8 mouse cellular contexts compared by ENCODE assay signal in genomic region chr17:83953656-83954055, GRCm38 (mm10).
DNase-seq lines count a peak whose midpoint lies in the region; ATAC-seq and TF ChIP-seq lines count a peak whose summit lies in the region.

No protein-coding gene starts in this region.

- no peaks in the 10 kb centered on the region for H3K4me1 ChIP-seq in spleen, adult 2 months (ENCODE audit: control insufficient read depth, insufficient read depth, insufficient read length)
- H3K4me1 ChIP-seq in heart, postnatal 0 days (ENCODE audit: control insufficient read depth, insufficient read depth) = peaks cover 21% of the 10 kb centered on the region
- H3K4me1 ChIP-seq in limb, embryonic 13.5 days = peaks cover 73% of the 10 kb centered on the region

- no peak overlapping the region for H3K4me3 ChIP-seq in spleen, adult 2 months (ENCODE audit: extremely low read depth, insufficient read depth, insufficient read length)
- no peak overlapping the region for H3K4me3 ChIP-seq in heart, postnatal 0 days (ENCODE audit: low read depth, low read length)
- H3K4me3 ChIP-seq in limb, embryonic 13.5 days = no peak overlapping the region

- H3K27me3 ChIP-seq in spleen, adult 2 months (ENCODE audit: control insufficient read depth, insufficient read depth, low read length) = no peaks in the 10 kb centered on the region
- no peaks in the 10 kb centered on the region for H3K27me3 ChIP-seq in heart, postnatal 0 days (ENCODE audit: control insufficient read depth, insufficient read depth, low read length)
- H3K27me3 ChIP-seq in limb, embryonic 13.5 days = no peaks in the 10 kb centered on the region

- H3K36me3 ChIP-seq in spleen, adult 2 months (ENCODE audit: control insufficient read depth, insufficient read depth, low read length) = no peaks in the 10 kb centered on the region
- H3K36me3 ChIP-seq in heart, postnatal 0 days (replicated peaks; ENCODE audit: control insufficient read depth, insufficient read depth, low read length) = no peaks in the 10 kb centered on the region
- no peaks in the 10 kb centered on the region for H3K36me3 ChIP-seq in limb, embryonic 13.5 days

- no peaks in the 10 kb centered on the region for H3K9me3 ChIP-seq in heart, postnatal 0 days (replicated peaks; ENCODE audit: control insufficient read depth, low read length)
- no peaks in the 10 kb centered on the region for H3K9me3 ChIP-seq in limb, embryonic 13.5 days

- H3K4me2 ChIP-seq in heart, postnatal 0 days (ENCODE audit: low read depth, low read length) = no peak overlapping the region
- no peak overlapping the region for H3K4me2 ChIP-seq in limb, embryonic 13.5 days (replicated peaks)

- 74% methylated on average over 7 of the region's 7 CpGs for WGBS in spleen, adult 2 months
- WGBS in heart, postnatal 0 days = 59% methylated on average over 7 of the region's 7 CpGs
- 68% methylated on average over 7 of the region's 7 CpGs for WGBS in limb, embryonic 13.5 days

- H3K9ac ChIP-seq in heart, postnatal 0 days (replicated peaks; ENCODE audit: low read depth, low read length) = no peak overlapping the region
- H3K9ac ChIP-seq in limb, embryonic 13.5 days = peak overlapping the region; percentile 39; the same call in 1 of the 2 replicates

- no peak for DNase-seq in spleen, adult 2 months (ENCODE audit: low read depth in 1 of 2, low spot score in 2 of 2)
- no peak for DNase-seq in spleen, postnatal 36 days (ENCODE audit: low spot score in 2 of 2)
- no peak for DNase-seq in heart, postnatal 0 days (ENCODE audit: low spot score)
- no peak for DNase-seq in adrenal gland, adult (ENCODE audit: inconsistent age in 2 of 2, low spot score in 1 of 2)
- no peak for DNase-seq in gastrocnemius, adult 18-20 months (ENCODE audit: low spot score)
- no peak for DNase-seq in layer of hippocampus, postnatal 25 days (ENCODE audit: extremely low spot score in 1 of 2, low spot score in 1 of 2)

- no peak for ATAC-seq in heart, postnatal 0 days (ENCODE audit: insufficient read depth, low read depth)
- no peak for ATAC-seq in limb, embryonic 13.5 days (ENCODE audit: low FRiP score, low read depth)
- ATAC-seq in erythroblast, adult 5-6 weeks (replicated peaks; ENCODE audit: low FRiP score, poor library complexity, severe bottlenecking) = no peak

- TF ChIP-seq EP300 in heart, postnatal 0 days (IDR thresholded peaks at IDR 0.05; ENCODE audit: low read depth) = no peak

- TF ChIP-seq POLR2A in spleen, adult 2 months (IDR thresholded peaks at IDR 0.05; ENCODE audit: low read depth, low read length) = no peak

- peak overlapping the region; percentile 54; the same call in 1 of the 2 replicates for H3K27ac ChIP-seq in spleen, adult 2 months (ENCODE audit: insufficient read depth, low read length)
- H3K27ac ChIP-seq in heart, postnatal 0 days (ENCODE audit: low read depth) = peak overlapping the region; percentile 92
- H3K27ac ChIP-seq in limb, embryonic 13.5 days = peak overlapping the region; percentile 94

- no peak for TF ChIP-seq CTCF in spleen, adult 2 months (IDR thresholded peaks at IDR 0.05; ENCODE audit: extremely low read depth, insufficient read depth, insufficient read length, insufficient replicate concordance)
- no peak for TF ChIP-seq CTCF in heart, postnatal 0 days (IDR thresholded peaks at IDR 0.05; ENCODE audit: low read depth)
